Mouse (Mus musculus): ENCODE measurements around the gene Rnase11.

GRCm38 (mm10) chr14:51089674-51090076, 39.7 kb upstream of the Rnase11 start:
- TF ChIP-seq POLR2A (IDR thresholded peaks at IDR 0.05; ENCODE audit: insufficient read length, low read depth) (no peak), POLR2AphosphoS2 (IDR thresholded peaks at IDR 0.05; ENCODE audit: insufficient read length, low read depth) (no peak), TCF3 (IDR thresholded peaks at IDR 0.05; ENCODE audit: insufficient read length, low read depth) (no peak), TCF12 (IDR thresholded peaks at IDR 0.05; ENCODE audit: insufficient read depth, poor library complexity, severe bottlenecking) (no peak), USF1 (IDR thresholded peaks at IDR 0.05; ENCODE audit: low read depth) (no peak), MAX (IDR thresholded peaks at IDR 0.05; ENCODE audit: low read depth) (no peak), E2F4 (IDR thresholded peaks at IDR 0.05; ENCODE audit: insufficient read depth) (no peak), CEBPB (IDR thresholded peaks at IDR 0.05; ENCODE audit: insufficient read depth, poor library complexity, severe bottlenecking) (no peak), MYOD1 (IDR thresholded peaks at IDR 0.05; ENCODE audit: control insufficient read depth in 1 of 3, insufficient read length in 2 of 3, low read depth in 2 of 3) (no peak)

Measured in myocyte (in vitro differentiated cells).